Mouse (Mus musculus): Measurements from ENCODE around the gene Smoc1.

- no peak for TF ChIP-seq CTCF (conservative IDR thresholded peaks at IDR 0.05; ENCODE audit: low read length)
- TF ChIP-seq POU5F1 (IDR thresholded peaks at IDR 0.05; ENCODE audit: borderline replicate concordance, low read length): no peak
- no peak for TF ChIP-seq NANOG (IDR thresholded peaks at IDR 0.05; ENCODE audit: borderline replicate concordance, low read length)
These were observed 161.8 kb downstream of the Smoc1 start for GRCm38 (mm10) chr12:81188423-81188822.

Measured in E14TG2a.4 (cell line).